Mouse (Mus musculus) monocyte, adult 5-6 weeks (primary cell): ENCODE results near the gene Gm21190. TPM values are rescaled to one million over a fixed set of nuclear protein-coding genes. Genes with fewer than 3 reads are reported as not detected.
"Not testable (repeated sequence)": the region's sequence is repeated elsewhere in the genome, so short reads cannot be mapped to it uniquely, and the experiment has no call there.

Experiments
- ATAC-seq: fragments of 153-309, 156-312 bp; replicated peaks from 2 replicates; pipeline ENCODE4 v1.8.0; 2017; ENCODE audit warnings: mild to moderate bottlenecking; ENCODE audit not compliant: low TSS enrichment, insufficient number of reproducible peaks, severe bottlenecking, poor library complexity, low FRiP score
- total RNA-seq: library from RNA; stranded (forward); fragments of 200-1000, 200-491, 200-594 nt; gene quantifications from 3 replicates; pipeline ENCODE4 v1.2.3, GENCODE M21; 2017

The Gm21190 gene
- not detected in 3 replicates for total RNA-seq

DNA sequence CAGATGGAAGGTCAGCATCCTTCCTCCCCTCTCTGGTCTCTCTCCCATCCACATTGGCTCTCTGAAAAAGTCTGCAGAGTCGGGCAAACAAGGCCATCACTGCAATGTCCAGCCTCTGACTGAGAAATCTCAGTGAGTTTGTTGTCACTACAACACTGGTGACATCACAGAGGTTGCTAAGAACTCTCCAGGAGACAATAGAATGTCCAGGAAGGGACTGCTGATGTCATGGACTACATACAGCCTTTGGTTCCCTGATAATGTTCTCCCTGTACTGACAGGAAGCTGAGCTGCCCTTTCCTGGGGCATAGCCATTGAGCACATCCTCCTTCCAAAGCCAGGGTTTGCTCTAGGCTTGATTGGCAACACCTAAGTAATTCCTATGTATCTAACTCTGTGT lies at the start of gene Gm21190:
Gene Gm21190, minus strand, starts transcription at position 101 of the 400 bp plus-strand sequence.
- ATAC-seq: not testable (repeated sequence)

DNA sequence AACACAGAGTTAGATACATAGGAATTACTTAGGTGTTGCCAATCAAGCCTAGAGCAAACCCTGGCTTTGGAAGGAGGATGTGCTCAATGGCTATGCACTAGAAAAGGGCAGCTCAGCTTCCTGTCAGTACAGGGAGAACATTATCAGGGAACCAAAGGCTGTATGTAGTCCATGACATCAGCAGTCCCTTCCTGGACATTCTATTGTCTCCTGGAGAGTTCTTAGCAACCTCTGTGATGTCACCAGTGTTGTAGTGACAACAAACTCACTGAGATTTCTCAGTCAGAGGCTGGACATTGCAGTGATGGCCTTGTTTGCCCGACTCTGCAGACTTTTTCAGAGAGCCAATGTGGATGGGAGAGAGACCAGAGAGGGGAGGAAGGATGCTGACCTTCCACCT lies 48.0 kb upstream of the Gm21190 start, which contains the start of gene Gm21083:
Gene Gm21083, plus strand, starts transcription at position 301 of the 400 bp plus-strand sequence.
- ATAC-seq: not testable (repeated sequence)

GRCm38 (mm10) chr5:15573735-15574134 lies 44.7 kb upstream of the Gm21190 start:
- ATAC-seq: not testable (repeated sequence)

GRCm38 (mm10) chr5:15561425-15562264 lies 32.6 kb upstream of the Gm21190 start:
- ATAC-seq: not testable (repeated sequence)

GRCm38 (mm10) chr5:15558654-15559053 lies 29.6 kb upstream of the Gm21190 start:
- ATAC-seq: not testable (repeated sequence)

DNA sequence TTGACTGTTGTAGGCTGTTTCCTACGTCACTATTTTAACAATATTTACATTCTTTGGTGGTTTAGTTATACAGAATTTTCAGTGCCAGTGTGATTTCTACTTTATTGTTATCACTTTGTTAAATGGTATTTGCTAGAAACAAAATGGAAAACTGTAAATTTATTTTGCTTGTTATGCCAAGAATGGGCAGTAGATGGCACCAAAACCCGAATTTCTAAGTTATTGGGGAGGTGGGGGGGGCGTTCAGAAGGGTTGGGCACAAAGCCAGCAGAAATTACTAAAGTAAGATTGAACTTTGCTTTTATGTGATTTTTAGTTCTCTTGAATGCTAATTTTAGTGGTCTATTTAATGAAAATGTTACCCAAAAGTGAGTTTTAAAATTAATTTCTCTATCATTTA lies 20.6 kb upstream of the Gm21190 start:
- ATAC-seq: not testable (repeated sequence)

DNA sequence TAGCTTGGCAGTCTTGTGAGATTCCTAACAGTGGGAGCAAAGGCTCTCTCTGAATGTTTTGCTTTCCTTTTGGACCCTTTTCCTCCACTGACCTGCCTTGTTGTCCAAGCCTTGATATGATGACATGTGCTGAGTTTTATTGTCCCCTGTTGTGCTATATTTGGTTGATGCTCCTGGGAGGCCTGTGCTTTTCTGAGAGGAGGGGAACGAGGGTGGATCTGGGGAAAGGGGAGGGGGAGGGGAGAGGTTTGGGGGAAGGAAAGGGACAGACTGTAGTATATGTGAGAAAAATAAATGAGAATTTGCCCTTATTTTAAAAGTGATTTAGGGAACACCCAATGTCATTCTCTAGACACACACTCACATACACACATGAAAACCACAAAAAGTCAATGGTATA lies 20.1 kb upstream of the Gm21190 start:
- not testable (repeated sequence) for ATAC-seq

DNA sequence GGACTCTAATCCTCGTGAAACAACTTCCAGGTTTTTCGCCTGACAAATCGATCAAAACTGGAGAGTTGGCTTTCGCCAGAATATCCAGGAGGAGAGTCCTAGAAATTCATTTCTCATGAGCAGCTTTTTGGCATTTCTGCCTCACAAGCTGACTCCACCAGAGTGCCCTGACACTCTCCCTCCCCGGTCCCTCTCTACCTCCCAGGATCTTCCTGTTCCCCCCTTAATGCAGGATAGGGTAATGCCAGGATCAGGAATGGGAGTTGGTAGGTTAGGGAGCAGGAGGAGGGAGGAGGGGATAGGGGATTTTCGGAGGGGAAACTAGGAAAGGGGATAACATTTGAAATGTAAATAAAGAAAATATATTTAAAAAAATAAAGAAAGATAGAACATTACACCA lies 19.6 kb upstream of the Gm21190 start:
- ATAC-seq: not testable (repeated sequence)

DNA sequence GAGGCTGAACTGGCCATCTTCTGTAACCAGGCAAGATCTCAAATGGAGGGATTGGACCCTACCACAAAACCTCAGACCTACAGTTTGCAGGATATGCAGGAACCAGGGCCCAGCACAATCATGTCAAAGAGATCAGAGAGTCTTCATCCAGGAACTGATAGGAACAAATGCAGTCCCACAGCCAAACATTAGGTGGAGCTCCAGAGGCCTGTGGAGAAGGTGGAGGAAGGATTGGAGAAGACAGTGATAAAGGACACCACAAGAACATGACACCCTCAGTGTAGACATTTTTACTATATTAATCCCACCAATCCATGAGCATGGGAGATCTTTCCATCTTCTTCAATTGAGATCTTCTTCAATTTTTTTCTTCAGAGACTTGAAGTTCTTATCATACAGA lies 6.6 kb downstream of the Gm21190 start:
- ATAC-seq: not testable (repeated sequence)

DNA sequence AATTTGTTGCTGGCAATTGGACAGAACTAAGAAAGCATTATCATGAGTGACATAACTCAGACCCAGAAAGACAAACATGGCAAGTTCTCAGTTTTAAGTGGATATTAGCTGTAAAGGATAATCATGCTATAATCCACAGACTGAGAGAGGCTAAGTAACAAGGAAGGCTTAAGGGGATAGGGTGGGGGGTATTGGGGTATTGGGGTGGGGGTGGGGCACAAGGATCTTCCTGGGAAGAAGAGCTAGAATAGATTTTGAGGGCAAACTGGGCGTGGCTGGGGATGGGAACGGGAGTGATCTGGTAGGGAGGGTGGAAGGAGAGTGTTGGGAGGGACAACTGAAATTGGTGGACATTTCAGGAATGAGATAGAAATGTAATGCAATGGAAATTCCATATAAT lies 7.0 kb downstream of the Gm21190 start:
- not testable (repeated sequence) for ATAC-seq

DNA sequence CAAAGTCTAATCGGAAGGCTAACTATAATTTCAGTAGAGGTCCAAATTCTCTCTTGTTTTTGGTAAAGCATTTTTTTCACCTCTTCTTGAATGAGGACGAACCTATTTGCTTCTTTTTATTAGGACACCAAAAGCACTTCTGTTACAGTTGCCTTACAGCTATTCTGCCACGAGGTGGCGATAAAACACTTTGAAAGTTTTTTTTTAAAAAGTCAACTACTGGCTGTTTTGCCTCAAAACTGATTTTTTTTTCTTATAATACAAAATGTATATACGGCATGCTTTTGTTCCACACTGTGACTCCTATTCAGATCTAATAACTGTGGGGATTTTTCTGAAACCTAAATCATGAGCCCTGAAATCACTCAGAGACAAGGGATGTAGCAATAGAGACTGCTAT lies 8.6 kb downstream of the Gm21190 start:
- ATAC-seq: not testable (repeated sequence)

GRCm38 (mm10) chr5:15517150-15517549 lies 11.9 kb downstream of the Gm21190 start:
- ATAC-seq: not testable (repeated sequence)

DNA sequence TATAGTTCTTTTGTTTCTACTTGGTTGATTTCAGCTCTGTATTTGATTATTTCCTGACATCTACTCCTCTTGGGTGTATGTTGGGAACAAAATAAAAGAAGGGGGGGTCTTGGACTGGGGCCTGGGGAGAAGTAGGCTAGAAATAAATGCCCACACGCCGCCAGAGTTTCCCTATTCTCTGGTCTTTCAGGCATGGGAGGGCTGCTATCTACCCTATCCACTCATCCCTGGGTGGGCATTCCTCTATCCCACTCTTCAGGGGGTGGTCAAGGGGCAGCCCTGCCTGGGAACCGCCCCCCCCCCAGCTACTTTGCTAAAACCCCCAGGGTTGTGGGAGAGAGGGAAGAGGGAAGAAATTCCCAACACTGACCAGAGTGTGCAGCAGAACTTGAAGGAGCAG lies 16.8 kb downstream of the Gm21190 start:
- not testable (repeated sequence) for ATAC-seq

DNA sequence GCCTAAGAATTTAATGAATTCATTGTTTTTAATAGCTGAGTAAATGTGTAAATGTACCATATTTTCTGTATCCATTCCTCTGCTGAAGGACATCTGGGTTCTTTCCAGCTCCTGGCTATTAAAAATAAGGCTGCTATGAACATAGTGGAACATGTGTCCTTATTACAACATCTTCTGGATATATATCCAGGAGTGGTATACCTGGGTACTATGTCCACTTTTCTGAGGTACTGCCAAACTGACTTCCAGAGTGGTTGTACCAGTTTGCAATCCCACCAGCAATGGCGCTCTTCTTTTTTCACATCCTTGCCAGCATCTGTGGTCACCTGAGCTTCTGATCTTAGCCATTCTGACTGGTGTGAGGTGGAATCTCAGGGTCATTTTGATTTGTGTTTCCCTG lies 19.1 kb downstream of the Gm21190 start:
- ATAC-seq: not testable (repeated sequence)

GRCm38 (mm10) chr5:15508460-15509451 lies 20.3 kb downstream of the Gm21190 start:
- not testable (repeated sequence) for ATAC-seq

- ATAC-seq: not testable (repeated sequence)
Measured at GRCm38 (mm10) chr5:15507757-15508459, 21.1 kb downstream of the Gm21190 start.

- ATAC-seq: no peak
Measured at GRCm38 (mm10) chr5:15507309-15507619, 21.8 kb downstream of the Gm21190 start.

DNA sequence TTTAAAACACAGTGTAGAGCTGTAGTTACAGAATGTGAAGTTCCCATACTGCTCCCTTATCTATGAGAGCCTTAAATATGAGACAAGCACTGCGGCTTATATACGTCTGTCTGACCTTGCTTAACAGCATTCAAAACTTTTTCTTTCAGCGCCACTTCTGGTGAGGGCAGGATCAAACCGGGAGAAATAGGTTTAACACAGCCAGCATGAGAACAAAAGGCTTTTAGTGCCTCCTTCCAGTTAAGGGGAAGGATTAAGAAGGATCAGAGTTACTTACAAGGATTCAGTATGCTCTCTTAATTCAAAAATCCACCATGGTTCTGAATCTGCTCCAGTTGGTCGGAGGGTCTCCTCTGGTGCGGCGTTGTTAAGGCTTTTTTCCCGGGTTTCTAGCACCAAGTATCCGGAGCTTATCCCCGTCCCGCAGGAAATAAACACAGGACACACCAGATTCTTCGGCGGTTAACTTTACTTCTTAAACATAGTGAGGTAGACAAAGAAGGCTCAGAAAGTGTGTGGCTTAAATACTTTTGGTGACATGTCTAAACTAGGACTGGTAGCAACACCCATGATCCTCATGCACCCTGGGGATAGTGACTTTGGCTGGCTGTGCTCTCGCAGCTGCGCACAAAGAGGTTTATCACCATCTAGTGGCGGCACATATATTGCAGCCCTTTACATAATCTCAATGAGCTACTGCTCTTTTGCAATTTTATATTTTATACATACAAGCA lies 22.3 kb downstream of the Gm21190 start:
- ATAC-seq: no peak
